Mouse (Mus musculus): ENCODE data around the gene Gas2l1. TPM values are rescaled to one million over a fixed set of nuclear protein-coding genes. Genes with fewer than 3 reads are reported as not detected.

Gas2l1 gene
- polyA plus RNA-seq, 1 experiment from 2014 or later = 36.3 TPM

DNA sequence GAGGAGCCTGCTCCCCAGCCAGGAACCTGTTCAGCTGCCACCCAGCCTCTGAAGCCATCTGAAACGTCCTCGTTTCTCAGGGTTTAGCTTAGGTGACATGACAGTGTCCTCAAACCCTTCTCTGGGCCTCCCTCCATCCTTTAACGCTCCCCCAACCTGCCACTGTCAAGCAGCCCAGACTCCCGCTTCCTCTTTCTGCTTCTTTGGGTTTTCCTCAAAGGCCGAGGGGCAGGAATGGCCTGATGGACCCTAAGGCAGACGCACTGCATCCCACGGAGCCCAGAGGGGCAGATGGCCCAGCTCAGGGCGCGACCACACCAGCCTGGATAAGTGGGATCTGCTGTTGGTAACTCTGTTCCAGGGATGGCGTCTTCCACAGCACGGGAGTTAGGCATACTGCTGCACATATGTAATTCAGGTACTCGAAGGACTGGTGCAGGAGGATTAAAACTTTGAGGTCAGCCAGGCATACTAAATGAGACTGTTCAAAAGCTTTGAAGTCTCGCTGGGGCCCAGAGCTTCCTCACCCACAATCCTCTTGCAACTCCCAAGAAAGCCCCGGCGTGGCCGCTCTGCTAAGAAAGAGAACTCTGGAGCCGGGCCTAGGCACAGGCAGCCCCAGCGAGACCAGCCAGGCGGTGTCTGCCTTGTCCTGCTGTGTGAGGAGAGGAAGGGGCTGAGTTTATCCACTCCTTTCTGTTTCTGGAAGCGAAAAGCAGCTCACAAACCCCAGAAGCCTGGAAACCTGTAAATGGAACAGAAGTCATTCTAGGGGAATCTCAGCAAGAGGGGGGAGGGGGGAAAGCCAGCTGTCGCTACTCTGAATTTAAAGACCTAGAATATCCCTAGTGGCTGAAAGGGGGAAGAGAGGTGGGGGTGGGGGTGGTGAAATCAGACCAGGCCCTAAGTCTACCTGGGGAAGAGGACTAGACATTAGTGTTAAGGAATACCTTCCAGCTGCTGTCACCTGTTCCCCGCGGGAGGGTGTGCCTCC, 8.9 kb downstream of the Gas2l1 start:
- Histone ChIP-seq H3K9me3 (ENCODE audit: control insufficient read depth, low read length) (no peaks in the 10 kb centered on the region), H3K9ac (ENCODE audit: low read length) (no peak overlapping the region), H3K36me3 (ENCODE audit: control insufficient read depth, insufficient read depth, low read length) (no peaks in the 10 kb centered on the region), H3K27ac (ENCODE audit: low read depth, low read length) (no peak overlapping the region), H3K4me2 (ENCODE audit: low read depth, low read length, severe bottlenecking) (no peak overlapping the region), H3K4me3 (ENCODE audit: low read depth, low read length) (no peak overlapping the region), H3K27me3 (ENCODE audit: control insufficient read depth, insufficient read depth, low read length) (peaks cover 51% of the 10 kb centered on the region), H3K4me1 (replicated peaks; ENCODE audit: control insufficient read depth, insufficient read depth, low read length) (peaks cover 30% of the 10 kb centered on the region)
- ATAC-seq (replicated peaks; ENCODE audit: low FRiP score) = no peak
- 21% methylated on average over 23 of the region's 23 CpGs for WGBS
- DNase-seq (ENCODE audit: low spot score) = peak; percentile 72

DNA sequence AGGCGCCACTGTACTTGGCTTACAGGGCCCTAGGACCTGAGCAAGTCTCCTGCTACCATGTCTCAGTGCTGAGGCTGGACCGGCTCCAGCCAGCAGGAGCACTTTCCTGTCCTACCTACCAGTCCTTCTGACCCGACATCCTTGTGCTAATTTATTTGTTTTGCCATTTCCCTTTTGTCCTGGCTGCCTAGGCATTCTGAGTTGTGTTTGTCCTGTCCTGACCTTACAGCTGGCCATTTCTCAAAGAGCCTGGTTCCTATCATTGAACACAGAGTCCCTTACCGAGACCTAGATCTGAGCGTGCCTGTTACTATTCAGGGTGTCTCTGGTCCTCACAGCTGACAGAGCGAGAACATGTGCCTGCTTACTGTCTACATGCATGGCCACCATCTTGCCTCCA, 10.3 kb downstream of the Gas2l1 start:
- no peak overlapping the region for H3K9ac ChIP-seq (ENCODE audit: low read length)
- no peak overlapping the region for H3K4me2 ChIP-seq (ENCODE audit: low read depth, low read length, severe bottlenecking)
- H3K9me3 ChIP-seq (ENCODE audit: control insufficient read depth, low read length) = no peaks in the 10 kb centered on the region
- ATAC-seq (replicated peaks; ENCODE audit: low FRiP score) (no peak), DNase-seq (ENCODE audit: low spot score) (no peak)
- peaks cover 27% of the 10 kb centered on the region for H3K4me1 ChIP-seq (replicated peaks; ENCODE audit: control insufficient read depth, insufficient read depth, low read length)
- no peak overlapping the region for H3K27ac ChIP-seq (ENCODE audit: low read depth, low read length)
- 72% methylated on average over 6 of the region's 6 CpGs for WGBS
- peaks cover 37% of the 10 kb centered on the region for H3K27me3 ChIP-seq (ENCODE audit: control insufficient read depth, insufficient read depth, low read length)
- no peak overlapping the region for H3K4me3 ChIP-seq (ENCODE audit: low read depth, low read length)
- H3K36me3 ChIP-seq (ENCODE audit: control insufficient read depth, insufficient read depth, low read length) = no peaks in the 10 kb centered on the region

- H3K4me3 ChIP-seq (ENCODE audit: low read depth, low read length) = no peak overlapping the region
- H3K27ac ChIP-seq (ENCODE audit: low read depth, low read length) = no peak overlapping the region
- no peaks in the 10 kb centered on the region for H3K9me3 ChIP-seq (ENCODE audit: control insufficient read depth, low read length)
- H3K4me1 ChIP-seq (replicated peaks; ENCODE audit: control insufficient read depth, insufficient read depth, low read length) = peaks cover 25% of the 10 kb centered on the region
- no peak for ATAC-seq (replicated peaks; ENCODE audit: low FRiP score)
- H3K27me3 ChIP-seq (ENCODE audit: control insufficient read depth, insufficient read depth, low read length) = peaks cover 30% of the 10 kb centered on the region
- 92% methylated on average over 14 of the region's 14 CpGs for WGBS
- no peaks in the 10 kb centered on the region for H3K36me3 ChIP-seq (ENCODE audit: control insufficient read depth, insufficient read depth, low read length)
- DNase-seq (ENCODE audit: low spot score) = no peak
- no peak overlapping the region for H3K4me2 ChIP-seq (ENCODE audit: low read depth, low read length, severe bottlenecking)
- no peak overlapping the region for H3K9ac ChIP-seq (ENCODE audit: low read length)
Observed at GRCm38 (mm10) chr11:5054151-5054550, 11.0 kb downstream of the Gas2l1 start.

DNA sequence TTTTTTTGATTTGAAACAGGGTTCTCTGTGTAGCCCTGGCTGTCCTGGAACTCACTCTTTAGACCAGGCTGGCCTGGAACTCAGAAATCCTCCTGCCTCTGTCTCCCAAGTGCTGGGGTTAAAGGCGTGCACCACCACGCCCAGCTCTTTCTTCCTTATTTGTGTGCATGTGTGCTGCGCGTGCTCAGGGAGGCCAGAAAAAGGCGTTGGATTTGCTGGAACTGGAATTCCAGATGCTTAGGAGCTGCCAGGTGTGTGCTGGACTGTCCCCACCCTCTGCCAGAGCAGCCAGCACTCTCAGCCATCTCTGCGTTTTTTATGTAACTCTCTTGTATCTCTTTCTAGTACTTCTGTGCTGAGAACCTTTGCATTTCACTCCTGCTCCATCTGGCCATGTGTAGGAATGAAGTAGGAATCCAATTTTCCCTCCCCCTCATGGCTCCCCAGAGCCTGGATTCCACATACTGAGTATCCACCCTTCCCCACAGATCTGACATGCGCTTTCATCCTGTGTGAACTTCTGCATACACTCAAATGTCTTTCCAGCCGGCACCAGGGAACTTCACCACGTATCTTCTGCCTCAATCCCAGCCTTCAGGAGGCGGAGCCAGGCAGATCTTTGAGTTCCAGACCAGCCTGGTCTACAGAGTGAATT, 12.8 kb downstream of the Gas2l1 start:
- H3K4me1 ChIP-seq (replicated peaks; ENCODE audit: control insufficient read depth, insufficient read depth, low read length) = peaks cover 15% of the 10 kb centered on the region
- DNase-seq (ENCODE audit: low spot score) (no peak), ATAC-seq (replicated peaks; ENCODE audit: low FRiP score) (no peak)
- H3K4me3 ChIP-seq (ENCODE audit: low read depth, low read length) = no peak overlapping the region
- H3K27me3 ChIP-seq (ENCODE audit: control insufficient read depth, insufficient read depth, low read length) = peaks cover 14% of the 10 kb centered on the region
- no peaks in the 10 kb centered on the region for H3K36me3 ChIP-seq (ENCODE audit: control insufficient read depth, insufficient read depth, low read length)
- WGBS = 79% methylated on average over 10 of the region's 10 CpGs
- H3K9ac ChIP-seq (ENCODE audit: low read length) = no peak overlapping the region
- H3K4me2 ChIP-seq (ENCODE audit: low read depth, low read length, severe bottlenecking) = no peak overlapping the region
- H3K9me3 ChIP-seq (ENCODE audit: control insufficient read depth, low read length) = no peaks in the 10 kb centered on the region
- no peak overlapping the region for H3K27ac ChIP-seq (ENCODE audit: low read depth, low read length)

DNA sequence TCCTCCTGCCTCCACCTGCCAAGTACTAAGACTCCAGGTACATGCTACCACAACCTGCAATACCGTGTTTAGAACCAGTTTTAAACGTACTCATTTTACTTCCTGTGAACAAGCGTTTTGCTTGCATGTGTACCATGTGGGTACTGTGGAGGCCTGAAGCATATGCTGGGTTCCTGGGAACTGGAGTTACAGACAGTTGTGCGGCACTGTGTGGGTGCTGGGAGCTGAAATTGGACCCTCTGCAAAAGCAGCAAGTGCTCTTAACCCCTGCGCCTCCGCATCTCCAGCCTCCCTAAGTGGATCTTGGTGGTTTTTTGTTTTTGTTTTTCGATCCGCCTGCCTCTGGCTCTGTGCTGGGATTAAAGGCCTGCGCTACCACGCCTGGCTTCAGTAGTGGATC, 13.5 kb downstream of the Gas2l1 start:
- H3K4me1 ChIP-seq (replicated peaks; ENCODE audit: control insufficient read depth, insufficient read depth, low read length) = peaks cover 11% of the 10 kb centered on the region
- no peak overlapping the region for H3K9ac ChIP-seq (ENCODE audit: low read length)
- no peak for DNase-seq (ENCODE audit: low spot score)
- no peaks in the 10 kb centered on the region for H3K9me3 ChIP-seq (ENCODE audit: control insufficient read depth, low read length)
- H3K27me3 ChIP-seq (ENCODE audit: control insufficient read depth, insufficient read depth, low read length) = peaks cover 7% of the 10 kb centered on the region
- no peak overlapping the region for H3K4me2 ChIP-seq (ENCODE audit: low read depth, low read length, severe bottlenecking)
- WGBS = 73% methylated on average over 10 of the region's 10 CpGs
- no peak for ATAC-seq (replicated peaks; ENCODE audit: low FRiP score)
- H3K27ac ChIP-seq (ENCODE audit: low read depth, low read length) = no peak overlapping the region
- no peaks in the 10 kb centered on the region for H3K36me3 ChIP-seq (ENCODE audit: control insufficient read depth, insufficient read depth, low read length)
- no peak overlapping the region for H3K4me3 ChIP-seq (ENCODE audit: low read depth, low read length)

DNA sequence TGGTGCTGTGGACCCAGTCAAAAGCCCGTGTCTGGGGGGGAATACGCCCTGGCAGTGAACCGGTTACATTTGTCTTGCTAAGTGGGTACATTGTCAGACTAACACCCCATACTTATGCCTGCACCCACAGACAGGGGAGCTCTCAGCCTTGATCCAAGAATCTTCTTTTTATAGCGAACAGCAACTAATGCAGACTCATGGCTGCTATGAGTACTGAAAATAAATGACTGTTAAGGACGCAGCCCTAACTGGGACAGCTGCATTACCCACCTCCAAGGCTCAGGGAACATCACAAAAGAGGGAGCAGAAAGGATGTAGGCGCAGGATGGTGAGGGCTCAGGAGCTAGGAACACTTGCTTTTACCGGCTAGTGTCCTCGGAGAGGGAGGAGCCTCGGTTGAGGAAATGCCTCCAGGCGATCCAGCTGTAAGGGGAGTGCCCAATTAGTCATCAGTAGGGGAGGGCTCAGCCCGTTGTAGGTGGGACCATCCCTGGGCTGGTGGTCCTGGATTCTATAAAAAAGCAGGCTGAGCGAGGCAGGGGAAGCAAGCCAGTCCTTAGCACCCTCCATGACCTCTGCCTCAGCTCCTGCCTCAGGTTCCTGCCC, 18.7 kb downstream of the Gas2l1 start:
- peaks cover 4% of the 10 kb centered on the region; the same call in 1 of the 2 replicates for H3K36me3 ChIP-seq (ENCODE audit: control insufficient read depth, insufficient read depth, low read length)
- no peak overlapping the region for H3K4me2 ChIP-seq (ENCODE audit: low read depth, low read length, severe bottlenecking)
- DNase-seq (ENCODE audit: low spot score) (no peak), ATAC-seq (replicated peaks; ENCODE audit: low FRiP score) (no peak)
- no peaks in the 10 kb centered on the region for H3K27me3 ChIP-seq (ENCODE audit: control insufficient read depth, insufficient read depth, low read length)
- H3K27ac ChIP-seq (ENCODE audit: low read depth, low read length) = no peak overlapping the region
- no peaks in the 10 kb centered on the region for H3K4me1 ChIP-seq (replicated peaks; ENCODE audit: control insufficient read depth, insufficient read depth, low read length)
- no peak overlapping the region for H3K4me3 ChIP-seq (ENCODE audit: low read depth, low read length)
- WGBS = 52% methylated on average over 12 of the region's 12 CpGs
- no peak overlapping the region for H3K9ac ChIP-seq (ENCODE audit: low read length)
- no peaks in the 10 kb centered on the region for H3K9me3 ChIP-seq (ENCODE audit: control insufficient read depth, low read length)

GRCm38 (mm10) chr11:5042645-5043381, 22.3 kb downstream of the Gas2l1 start:
- H3K4me2 ChIP-seq (ENCODE audit: low read depth, low read length, severe bottlenecking) = no peak overlapping the region
- no peak for DNase-seq (ENCODE audit: low spot score)
- no peaks in the 10 kb centered on the region for H3K4me1 ChIP-seq (replicated peaks; ENCODE audit: control insufficient read depth, insufficient read depth, low read length)
- H3K9me3 ChIP-seq (ENCODE audit: control insufficient read depth, low read length) = no peaks in the 10 kb centered on the region
- H3K9ac ChIP-seq (ENCODE audit: low read length) = no peak overlapping the region
- peaks cover 6% of the 10 kb centered on the region; the same call in 1 of the 2 replicates for H3K36me3 ChIP-seq (ENCODE audit: control insufficient read depth, insufficient read depth, low read length)
- no peak for ATAC-seq (replicated peaks; ENCODE audit: low FRiP score)
- no peaks in the 10 kb centered on the region for H3K27me3 ChIP-seq (ENCODE audit: control insufficient read depth, insufficient read depth, low read length)
- H3K4me3 ChIP-seq (ENCODE audit: low read depth, low read length) = no peak overlapping the region
- 89% methylated on average over 8 of the region's 8 CpGs for WGBS
- no peak overlapping the region for H3K27ac ChIP-seq (ENCODE audit: low read depth, low read length)

- Histone ChIP-seq H3K36me3 (ENCODE audit: control insufficient read depth, insufficient read depth, low read length) (peaks cover 6% of the 10 kb centered on the region; the same call in 1 of the 2 replicates), H3K9ac (ENCODE audit: low read length) (no peak overlapping the region), H3K9me3 (ENCODE audit: control insufficient read depth, low read length) (no peaks in the 10 kb centered on the region), H3K4me3 (ENCODE audit: low read depth, low read length) (no peak overlapping the region), H3K4me2 (ENCODE audit: low read depth, low read length, severe bottlenecking) (no peak overlapping the region), H3K27ac (ENCODE audit: low read depth, low read length) (no peak overlapping the region), H3K4me1 (replicated peaks; ENCODE audit: control insufficient read depth, insufficient read depth, low read length) (no peaks in the 10 kb centered on the region), H3K27me3 (ENCODE audit: control insufficient read depth, insufficient read depth, low read length) (no peaks in the 10 kb centered on the region)
- no peak for DNase-seq (ENCODE audit: low spot score)
- 87% methylated on average over 18 of the region's 18 CpGs for WGBS
- no peak for ATAC-seq (replicated peaks; ENCODE audit: low FRiP score)
Observed at GRCm38 (mm10) chr11:5041144-5041780, 23.9 kb downstream of the Gas2l1 start.
